Mouse (Mus musculus) limb, embryonic 10.5 days (tissue): ENCODE data around the gene Cd300lg. TPM values are rescaled to one million over a fixed set of nuclear protein-coding genes. Genes with fewer than 3 reads are reported as not detected.

Experiments
- DNase-seq: peaks from one replicate; pipeline ENCODE4 v3.0.0-alpha.2; 2017; ENCODE audit warnings: low spot score
- H3K27ac ChIP-seq: fragments of 300-500 bp; sonication (generic); 2 replicates; pipeline ENCODE4 v1.5.1; 2016; ENCODE audit warnings: mild to moderate bottlenecking
- H3K27me3 ChIP-seq: fragments of 300-500 bp; sonication (generic); 2 replicates; pipeline ENCODE4 v1.6.1; 2016; ENCODE audit warnings: low read depth, mild to moderate bottlenecking; ENCODE audit not compliant: poor library complexity, severe bottlenecking
- H3K36me3 ChIP-seq: fragments of 300-500 bp; sonication (generic); 2 replicates; pipeline ENCODE4 v1.6.1; 2016; ENCODE audit warnings: mild to moderate bottlenecking, moderate library complexity
- H3K4me1 ChIP-seq: fragments of 300-500 bp; sonication (generic); 2 replicates; pipeline ENCODE4 v1.6.1; 2016
- H3K4me3 ChIP-seq: fragments of 300-500 bp; sonication (generic); 2 replicates; pipeline ENCODE4 v1.5.1; 2016; ENCODE audit warnings: mild to moderate bottlenecking, moderate library complexity
- H3K9me3 ChIP-seq: fragments of 300-500 bp; sonication (generic); replicated peaks from 2 replicates; pipeline ENCODE4 v1.6.1; 2016; ENCODE audit warnings: mild to moderate bottlenecking
- WGBS: fragments of 180-500 bp; shearing (Covaris S2); methylation state at CpG from one replicate; pipeline ENCODE4 v1.1.7; 2016; 5-methylcytosine and 5-hydroxymethylcytosine counted together
- polyA plus RNA-seq: library from polyadenylated mRNA; unstranded; fragments of >200 nt; fragmentation: Nextera tagmentation; extraction: Ambion mirVana; gene quantifications from 2 replicates; pipeline ENCODE4 v1.2.1, GENCODE M21; 2016

The Cd300lg gene
- polyA plus RNA-seq, 1 experiment from 2014 or later, result 0.38 TPM

DNA sequence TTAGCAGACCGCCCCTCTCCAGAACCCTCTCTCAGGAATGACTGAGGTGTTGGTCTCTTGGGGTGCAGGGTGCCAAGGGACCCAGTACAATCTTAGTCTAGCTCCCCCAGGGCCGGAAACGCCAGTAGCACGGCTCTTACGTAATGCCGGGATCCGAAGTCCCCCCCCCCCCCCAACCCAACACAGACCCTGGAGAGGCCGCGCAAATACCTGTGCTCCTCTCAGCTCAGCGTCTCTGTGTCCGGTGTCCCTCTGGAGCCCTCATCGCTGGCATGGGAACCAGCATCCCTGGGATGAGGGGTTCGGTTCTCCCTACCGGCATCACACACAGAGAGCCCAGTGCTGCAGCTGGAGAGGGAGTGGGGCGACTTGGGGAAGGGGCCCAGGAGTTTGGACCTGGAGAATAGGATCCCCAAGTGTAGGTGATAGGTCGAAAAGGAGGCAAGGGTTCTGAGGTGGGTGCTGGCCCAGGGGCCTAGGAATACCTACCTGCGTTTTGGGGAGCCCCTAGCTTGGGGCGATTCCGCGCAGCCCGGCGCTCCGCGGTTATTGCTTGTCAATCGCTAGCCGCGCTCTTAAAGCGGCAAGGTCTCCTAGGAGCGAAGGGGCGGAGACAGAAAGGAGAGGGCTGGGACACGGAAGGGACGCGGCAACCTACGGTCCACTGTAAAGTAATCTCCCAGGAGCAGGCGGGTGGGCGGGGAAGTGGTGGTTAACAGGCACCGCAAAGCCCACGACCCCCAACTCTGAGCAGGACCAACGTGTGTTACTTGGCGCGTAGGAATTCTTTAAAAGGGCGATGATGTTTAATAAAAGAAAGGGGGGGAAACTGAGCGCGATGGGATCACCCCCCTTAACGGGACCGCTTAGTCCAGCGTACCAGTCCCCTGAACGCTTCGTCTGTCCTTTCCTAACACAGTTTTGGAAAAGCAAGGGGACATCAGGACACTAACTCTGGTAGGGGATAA lies 46.9 kb downstream of the Cd300lg start, which contains the start of gene Mpp2:
Gene Mpp2 (minus strand): TSS at position 585 of the 968 bp plus-strand sequence.
- DNase-seq, result peak; percentile 84
- Histone ChIP-seq H3K4me1 (peaks cover 59% of the 10 kb centered on the region), H3K9me3 (no peaks in the 10 kb centered on the region), H3K27ac (peak within 1 kb of the TSS; percentile 89), H3K4me3 (peak within 1 kb of the TSS; percentile 82), H3K36me3 (peaks cover 14% of the 10 kb centered on the region), H3K27me3 (no peaks in the 10 kb centered on the region)
- under 1% methylated on average over 49 of the region's 49 CpGs for WGBS

DNA sequence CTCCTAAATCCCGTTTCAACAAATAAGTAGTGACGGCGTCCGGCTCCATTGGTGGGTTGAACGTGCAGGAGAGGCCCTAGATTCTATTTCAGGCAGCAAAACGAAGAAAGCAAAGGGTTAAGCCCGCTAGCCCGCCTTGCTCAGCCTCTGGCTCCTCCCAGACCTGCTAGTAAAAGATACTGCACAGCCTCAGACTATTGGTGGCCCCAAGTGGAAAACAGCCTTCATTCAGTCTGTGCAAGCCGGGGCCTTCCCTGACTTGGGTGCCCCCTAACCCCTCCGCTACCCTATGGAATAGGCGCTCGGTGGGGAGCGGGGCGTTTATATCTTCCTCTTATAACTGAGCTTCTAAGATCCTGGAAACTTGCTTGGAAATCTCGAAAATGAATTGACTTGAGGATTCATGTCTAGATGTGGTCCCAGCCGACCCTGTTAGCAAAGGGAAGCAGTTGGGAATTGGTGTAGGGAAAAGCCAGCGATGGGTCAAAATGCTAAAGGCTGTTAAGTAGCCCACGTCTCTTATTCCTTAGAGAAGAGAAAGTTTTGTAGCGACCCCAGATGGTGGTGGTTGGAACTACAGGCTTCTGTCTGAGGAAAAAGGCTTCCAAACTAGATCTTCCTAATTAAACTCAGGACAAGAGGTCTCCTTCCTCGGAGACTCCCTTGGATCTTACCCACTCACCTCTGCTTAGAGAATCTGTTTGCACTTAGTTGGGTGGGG lies 47.9 kb downstream of the Cd300lg start:
- peak overlapping the region; percentile 82 for H3K4me3 ChIP-seq
- H3K27ac ChIP-seq, result peak overlapping the region; percentile 89
- under 1% methylated on average over 20 of the region's 20 CpGs for WGBS
- H3K4me1 ChIP-seq, result peaks cover 55% of the 10 kb centered on the region
- H3K27me3 ChIP-seq, result no peaks in the 10 kb centered on the region
- peaks cover 8% of the 10 kb centered on the region for H3K36me3 ChIP-seq
- peak; percentile 83 for DNase-seq
- no peaks in the 10 kb centered on the region for H3K9me3 ChIP-seq

DNA sequence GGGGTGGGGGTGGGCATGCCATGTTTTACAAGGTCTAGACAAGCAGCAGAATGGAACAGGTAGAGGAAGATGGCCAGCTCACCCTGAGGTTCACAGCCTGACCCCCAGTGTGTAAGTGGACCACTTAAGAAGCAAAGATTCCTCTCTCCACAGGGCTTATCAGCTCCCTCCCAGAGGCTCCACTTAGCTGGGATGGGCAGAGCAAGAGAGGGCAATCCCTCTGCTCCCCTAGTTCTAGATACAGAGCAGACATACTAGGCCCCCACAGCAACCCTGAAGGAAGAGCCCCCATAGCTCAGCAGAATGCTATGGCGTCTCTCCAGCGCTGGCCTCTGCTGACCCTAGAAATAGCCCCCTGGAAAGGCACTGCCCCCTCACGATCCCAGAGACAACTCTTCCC lies 54.4 kb downstream of the Cd300lg start:
- no peak overlapping the region for H3K4me3 ChIP-seq
- peaks cover 21% of the 10 kb centered on the region for H3K4me1 ChIP-seq
- H3K9me3 ChIP-seq, result no peaks in the 10 kb centered on the region
- 78% methylated on average over 3 of the region's 3 CpGs for WGBS
- H3K27ac ChIP-seq, result peak overlapping the region; percentile 71; the same call in 1 of the 2 replicates
- no peaks in the 10 kb centered on the region for H3K36me3 ChIP-seq
- no peak for DNase-seq
- peaks cover 37% of the 10 kb centered on the region for H3K27me3 ChIP-seq

DNA sequence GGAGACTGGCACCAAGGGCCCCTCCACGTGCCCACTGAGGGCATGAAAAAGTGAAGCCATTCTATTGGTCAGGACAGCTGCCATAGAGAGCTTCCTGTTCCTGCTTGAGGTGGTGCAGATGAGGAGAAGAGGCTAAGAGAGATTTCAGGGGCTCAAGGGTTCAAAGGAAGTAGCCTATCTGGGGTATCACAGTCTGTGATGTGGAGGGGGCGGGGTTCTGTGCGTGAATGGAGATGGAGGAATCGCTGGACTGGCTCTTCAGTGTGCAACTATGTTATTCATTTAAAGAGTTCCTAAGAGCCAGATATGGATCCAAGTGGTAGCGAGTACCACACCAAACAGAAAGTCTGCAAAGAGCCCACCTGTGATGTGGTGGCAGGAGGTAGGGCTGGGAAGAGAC lies 55.1 kb downstream of the Cd300lg start:
- Histone ChIP-seq H3K36me3 (no peaks in the 10 kb centered on the region), H3K27ac (peak overlapping the region; percentile 71), H3K4me1 (peaks cover 21% of the 10 kb centered on the region), H3K9me3 (no peaks in the 10 kb centered on the region), H3K27me3 (peaks cover 44% of the 10 kb centered on the region), H3K4me3 (peak overlapping the region; percentile 40)
- DNase-seq, result no peak
- 78% methylated on average over 5 of the region's 5 CpGs for WGBS

DNA sequence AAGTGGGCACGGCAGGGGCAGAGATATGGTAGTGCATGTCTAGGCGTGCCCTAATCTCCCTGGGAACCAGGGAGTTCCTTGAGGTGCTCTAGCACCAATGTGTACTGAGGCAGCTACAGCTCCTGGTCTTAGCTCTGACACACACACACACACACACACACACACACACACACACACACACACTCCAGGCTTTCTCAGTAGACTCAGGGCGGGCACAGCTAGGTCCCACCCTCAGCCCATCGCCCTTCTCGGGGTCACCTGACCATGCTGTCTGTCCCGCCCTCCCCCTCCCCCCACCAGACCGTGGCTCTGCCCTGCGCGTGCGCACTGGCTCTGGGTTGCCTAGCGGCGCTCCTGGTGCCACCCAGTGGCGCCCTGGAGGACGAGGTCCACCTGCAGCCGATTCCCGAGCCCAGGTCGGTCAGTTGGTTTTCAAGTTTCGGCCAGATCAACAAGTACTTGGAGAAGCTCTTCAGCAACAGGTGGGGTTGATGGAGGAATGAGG lies 55.6 kb downstream of the Cd300lg start:
- H3K36me3 ChIP-seq, result no peaks in the 10 kb centered on the region
- peak overlapping the region; percentile 71 for H3K27ac ChIP-seq
- DNase-seq, result peak; percentile 97
- peak overlapping the region; percentile 40 for H3K4me3 ChIP-seq
- H3K27me3 ChIP-seq, result peaks cover 49% of the 10 kb centered on the region
- H3K9me3 ChIP-seq, result no peaks in the 10 kb centered on the region
- WGBS, result 6% methylated on average over 18 of the region's 18 CpGs
- peaks cover 22% of the 10 kb centered on the region for H3K4me1 ChIP-seq

DNA sequence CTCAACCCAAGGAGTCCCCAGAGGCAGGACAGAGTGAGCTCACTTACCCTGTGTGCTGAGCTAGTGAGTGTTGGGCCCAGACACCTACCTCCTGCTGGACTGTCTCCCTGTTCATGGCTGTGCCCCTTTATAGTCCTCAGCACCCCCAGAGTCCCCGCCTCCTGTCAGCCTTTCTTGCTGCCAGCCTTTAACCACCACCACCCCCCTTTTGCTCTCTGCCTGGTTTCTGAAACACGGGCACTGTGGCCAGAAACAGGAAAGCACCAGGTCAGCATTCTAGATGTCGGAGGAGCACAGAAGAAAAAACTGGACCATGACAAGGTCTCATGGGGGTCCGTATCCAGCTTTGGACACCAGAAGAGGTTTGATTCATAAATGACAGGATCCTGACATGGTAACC lies 59.9 kb downstream of the Cd300lg start, which contains the start of gene Ppy:
Gene Ppy (minus strand): TSS at position 101 of the 400 bp plus-strand sequence.
- H3K27me3 ChIP-seq, result peaks cover 84% of the 10 kb centered on the region
- no peak within 1 kb of the TSS for H3K27ac ChIP-seq
- WGBS, result 83% methylated on average over 4 of the region's 4 CpGs

DNA sequence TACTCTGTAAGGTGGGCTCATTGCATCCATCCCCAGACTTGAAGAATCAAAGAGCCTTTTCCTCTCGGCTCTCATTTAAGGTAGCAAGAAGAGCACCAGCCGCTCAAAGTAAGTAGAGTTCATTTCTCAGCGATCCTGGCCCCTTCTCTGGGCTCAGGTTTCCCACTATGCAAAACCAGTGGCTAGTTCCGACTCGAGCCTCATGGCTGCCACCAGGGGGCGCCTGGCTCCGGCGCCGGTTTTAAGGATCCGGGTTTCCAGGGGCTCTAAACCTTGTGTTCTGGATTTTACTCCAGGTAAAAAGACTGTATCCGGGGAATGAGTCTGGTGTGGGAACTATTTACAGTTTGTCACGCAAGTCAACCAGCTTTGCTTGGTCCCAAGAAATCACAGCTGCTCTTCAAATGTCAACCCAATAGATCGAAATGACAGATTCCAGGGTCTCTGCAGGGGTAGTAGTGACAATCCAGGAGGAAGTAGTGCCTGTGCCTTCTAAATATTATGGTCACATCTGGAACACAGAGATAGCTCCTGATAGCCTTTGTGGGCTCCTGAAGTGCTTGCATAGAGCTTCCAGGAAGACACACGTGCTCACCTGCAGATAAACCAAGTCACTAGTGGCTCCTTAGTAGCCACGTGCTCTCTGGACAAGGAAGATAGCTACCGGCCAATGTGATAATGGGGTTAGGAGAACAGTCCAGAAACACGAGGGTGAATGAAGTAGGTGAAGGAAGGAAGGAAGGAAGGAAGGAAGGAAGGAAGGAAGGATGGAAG lies 61.4 kb downstream of the Cd300lg start:
- Histone ChIP-seq H3K27ac (no peak overlapping the region), H3K27me3 (peaks cover 93% of the 10 kb centered on the region), H3K9me3 (no peaks in the 10 kb centered on the region), H3K36me3 (no peaks in the 10 kb centered on the region), H3K4me3 (0 out of 2 replicates have a peak overlapping the region, but pooled peaks have one; percentile 9), H3K4me1 (peaks cover 19% of the 10 kb centered on the region)
- peak; percentile 90 for DNase-seq
- WGBS, result 20% methylated on average over 17 of the region's 17 CpGs

More for the DNA sequence above, 59.9 kb downstream of the Cd300lg start, which contains the start of gene Ppy:
- Histone ChIP-seq H3K4me1 (peaks cover 25% of the 10 kb centered on the region), H3K36me3 (no peaks in the 10 kb centered on the region), H3K4me3 (0 out of 2 replicates have a peak within 1 kb of the TSS, but pooled peaks have one; percentile 9), H3K9me3 (no peaks in the 10 kb centered on the region)
- DNase-seq, result no peak

Other genes with a start within 250 kb of the Cd300lg start
- gene Meox1, start 147.1 kb upstream of the Cd300lg start, polyA plus RNA-seq, result 11.2 and 12.1 TPM in 2 replicates
- gene Sost, start 74.5 kb upstream of the Cd300lg start, polyA plus RNA-seq, result 1.6 and 1.9 TPM in 2 replicates
- not detected in 2 replicates for gene Cfap97d1, start 57.2 kb upstream of the Cd300lg start, polyA plus RNA-seq
- gene Dusp3, start 54.5 kb upstream of the Cd300lg start, polyA plus RNA-seq, result 9.2 TPM in 2 replicates
- gene Mpp3, start 13.0 kb upstream of the Cd300lg start, polyA plus RNA-seq, result 17.7 and 18.4 TPM in 2 replicates
- gene Mpp2, start 47.0 kb downstream of the Cd300lg start, polyA plus RNA-seq, result 11.5 and 16.6 TPM in 2 replicates
- gene Ppy, start 59.8 kb downstream of the Cd300lg start, polyA plus RNA-seq, result not detected in 2 replicates
- not detected in 2 replicates for gene Pyy, start 66.3 kb downstream of the Cd300lg start, polyA plus RNA-seq
- gene Nags, start 104.0 kb downstream of the Cd300lg start, polyA plus RNA-seq, result 0.09 and 0.20 TPM in 2 replicates
- gene Tmem101, start 114.9 kb downstream of the Cd300lg start, polyA plus RNA-seq, result 34.0 and 39.6 TPM in 2 replicates
- 125 and 146 TPM in 2 replicates for gene Lsm12, start 143.8 kb downstream of the Cd300lg start, polyA plus RNA-seq
- 41.4 and 41.6 TPM in 2 replicates for gene G6pc3, start 148.1 kb downstream of the Cd300lg start, polyA plus RNA-seq
- 36.4 and 50.2 TPM in 2 replicates for gene Hdac5, start 188.7 kb downstream of the Cd300lg start, polyA plus RNA-seq
- gene BC030867, start 207.4 kb downstream of the Cd300lg start, polyA plus RNA-seq, result 33.4 and 35.7 TPM in 2 replicates
- gene Asb16, start 227.2 kb downstream of the Cd300lg start, polyA plus RNA-seq, result 0.06 and 0.08 TPM in 2 replicates
- gene Tmub2, start 243.4 kb downstream of the Cd300lg start, polyA plus RNA-seq, result 37.3 and 44.0 TPM in 2 replicates